In the genomic region with DNA sequence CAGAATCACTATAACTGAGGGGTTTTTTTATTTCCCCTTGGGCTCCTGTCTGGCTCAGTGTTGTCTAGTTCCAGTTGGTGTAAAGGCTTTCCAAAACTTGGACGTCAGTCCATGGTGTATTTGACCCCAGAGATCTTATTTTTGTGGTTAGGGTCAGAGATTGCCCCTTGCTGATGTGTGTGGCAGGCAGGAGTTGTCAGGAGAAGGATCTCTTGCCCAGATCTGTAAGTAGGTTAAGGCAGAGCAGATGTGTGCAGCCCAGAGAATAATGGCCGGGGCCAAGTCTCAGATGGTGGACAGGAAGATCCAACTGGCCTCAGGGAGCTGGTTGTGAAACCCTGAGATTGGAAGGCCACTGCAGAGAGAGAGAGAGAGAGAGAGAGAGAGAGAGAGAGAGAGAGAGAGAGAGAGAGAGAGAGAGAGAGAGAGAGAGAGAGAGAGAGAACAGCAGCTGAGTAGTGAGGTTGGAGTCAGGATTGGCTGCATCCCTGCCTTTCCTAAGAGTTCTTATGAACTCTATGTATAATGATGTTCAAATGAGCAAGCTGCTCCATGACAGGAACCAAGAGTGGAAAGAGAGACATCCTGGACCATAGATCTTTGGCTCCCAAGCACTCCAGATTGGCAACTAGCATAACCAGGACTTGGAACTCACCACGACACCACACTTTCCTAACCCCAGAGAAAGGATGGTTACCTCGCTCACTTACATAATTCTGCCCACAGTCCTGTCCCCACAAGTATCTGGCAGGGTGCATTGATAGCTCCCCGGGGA, we compare ENCODE assay signal across 17 mouse cellular contexts.
A peak's percentile ranks its signal among the peaks of the same experiment; 100 is the strongest.
DNase-seq lines count a peak whose midpoint lies in the region; ATAC-seq and TF ChIP-seq lines count a peak whose summit lies in the region.
"Had no signal": no experiment of that assay in that cellular context is flagged by ENCODE, and none has a peak within 500 bp of the region (broad histone marks: within the 10 kb centered on the region; RNA-seq: fewer than 3 reads in every experiment).

No protein-coding gene starts in this region.

- intact Hi-C loops in heart, postnatal 14 days (cut with DNase I): no loop called here

- peak; percentile 48 for DNase-seq in heart, adult 8-10 months (ENCODE audit: low spot score)
- peak; percentile 11 for DNase-seq in ovary, postnatal 36 days (ENCODE audit: low spot score)
- no peak for DNase-seq in ovary, postnatal 14 days (ENCODE audit: low spot score)
- DNase-seq in heart, postnatal 14 days: peak; percentile 22 to 31
- DNase-seq in cerebellum, adult 2 months: no peak
- no peak for DNase-seq in right cerebral cortex, adult 2 months (ENCODE audit: low spot score in 2 of 2)
- DNase-seq: adrenal gland, adult 2 months; cerebellum, adult 18-20 months; liver, embryonic 13.5 days; right cerebral cortex, postnatal 4 days; thymus, adult 18-20 months had no signal

- WGBS in heart, embryonic 12.5 days: 73% methylated on average over 5 of the region's 5 CpGs
- 53% methylated on average over 5 of the region's 5 CpGs for WGBS in cerebellum, adult 2 months

- no peak for TF ChIP-seq CTCF in cerebellum, adult 2 months (IDR thresholded peaks at IDR 0.05; ENCODE audit: borderline replicate concordance, insufficient read depth, low read depth, low read length)

- H3K4me1 ChIP-seq in heart, embryonic 12.5 days (replicated peaks): no peaks in the 10 kb centered on the region
- no peaks in the 10 kb centered on the region for H3K4me1 ChIP-seq in cerebellum, adult 2 months (ENCODE audit: control insufficient read depth, insufficient read depth, low read length)
- H3K4me1 ChIP-seq: forebrain, embryonic 10.5 days; liver, embryonic 13.5 days; midbrain, embryonic 13.5 days had no signal

- H3K4me3 ChIP-seq in heart, embryonic 12.5 days: no peak overlapping the region
- H3K4me3 ChIP-seq in cerebellum, adult 2 months (replicated peaks; ENCODE audit: insufficient read depth, low read depth, low read length): no peak overlapping the region
- H3K4me3 ChIP-seq: embryonic facial prominence, embryonic 13.5 days; forebrain, embryonic 10.5 days; liver, embryonic 13.5 days; midbrain, embryonic 13.5 days had no signal

- no peak for TF ChIP-seq POLR2A in cerebellum, adult 2 months (IDR thresholded peaks at IDR 0.05; ENCODE audit: borderline replicate concordance, insufficient read depth, low read length)

- no peak for ATAC-seq in heart, embryonic 12.5 days (ENCODE audit: insufficient number of reproducible peaks, low FRiP score)
- ATAC-seq: hindbrain, embryonic 16.5 days; midbrain, embryonic 13.5 days had no signal

- no peak overlapping the region for H3K27ac ChIP-seq in heart, embryonic 12.5 days (ENCODE audit: poor library complexity, severe bottlenecking)
- H3K27ac ChIP-seq in cerebellum, adult 2 months (ENCODE audit: insufficient read depth, low read length): no peak overlapping the region
- H3K27ac ChIP-seq: embryonic facial prominence, embryonic 13.5 days; forebrain, embryonic 10.5 days; liver, embryonic 13.5 days; macrophage; midbrain, embryonic 13.5 days had no signal

- H3K9me3 ChIP-seq in heart, embryonic 12.5 days (replicated peaks): no peaks in the 10 kb centered on the region
- H3K9me3 ChIP-seq: embryonic facial prominence, embryonic 13.5 days; forebrain, embryonic 10.5 days; liver, embryonic 13.5 days; midbrain, embryonic 13.5 days had no signal

- no peak overlapping the region for H3K9ac ChIP-seq in heart, embryonic 12.5 days
- H3K9ac ChIP-seq: embryonic facial prominence, embryonic 13.5 days; liver, embryonic 13.5 days; midbrain, embryonic 13.5 days had no signal

- no peaks in the 10 kb centered on the region for H3K27me3 ChIP-seq in heart, embryonic 12.5 days (replicated peaks)
- H3K27me3 ChIP-seq in cerebellum, adult 2 months (ENCODE audit: control insufficient read depth, insufficient read depth, low read length): no peaks in the 10 kb centered on the region; the same call in 1 of the 2 replicates
- H3K27me3 ChIP-seq: embryonic facial prominence, embryonic 13.5 days; liver, embryonic 13.5 days; midbrain, embryonic 13.5 days had no signal

- H3K36me3 ChIP-seq in heart, embryonic 12.5 days: no peaks in the 10 kb centered on the region
- H3K36me3 ChIP-seq: embryonic facial prominence, embryonic 13.5 days; forebrain, embryonic 10.5 days; liver, embryonic 13.5 days; midbrain, embryonic 13.5 days had no signal

- no peak overlapping the region for H3K4me2 ChIP-seq in heart, embryonic 12.5 days
- H3K4me2 ChIP-seq: embryonic facial prominence, embryonic 13.5 days; liver, embryonic 13.5 days; midbrain, embryonic 13.5 days had no signal

Comparison
In these comparisons a context has a peak if more than half of its experiments do, and no peak if none do; other contexts are left out.
1. DNase-seq: peak in heart, adult 8-10 months (single experiment), ovary, postnatal 36 days (single experiment) and heart, postnatal 14 days (2 of 2); none in ovary, postnatal 14 days (single experiment), cerebellum, adult 2 months (0 of 2) and right cerebral cortex, adult 2 months (0 of 2).